Mouse (Mus musculus) midbrain, embryonic 10.5 days (tissue): ENCODE measurements at regions not wholly inside any gene's neighbourhood (a gene's known extent, or its start where the extent isn't known, plus 50 kb on each side); places are given as distances from the start of the nearest gene placed in this dataset.

Experiments
- DNase-seq: peaks from one replicate; pipeline ENCODE4 v3.0.0-alpha.2; 2017; ENCODE audit warnings: low spot score
- H3K27ac ChIP-seq: fragments of 300-500 bp; sonication (generic); replicated peaks from 2 replicates; pipeline ENCODE4 v1.5.1; 2016; ENCODE audit warnings: mild to moderate bottlenecking
- H3K27me3 ChIP-seq: fragments of 300-500 bp; sonication (generic); 2 replicates; pipeline ENCODE4 v1.6.1; 2016; ENCODE audit warnings: low read depth, mild to moderate bottlenecking; ENCODE audit not compliant: poor library complexity, severe bottlenecking
- H3K36me3 ChIP-seq: fragments of 300-500 bp; sonication (generic); 2 replicates; pipeline ENCODE4 v1.6.1; 2016; ENCODE audit warnings: mild to moderate bottlenecking, moderate library complexity
- H3K4me1 ChIP-seq: fragments of 300-500 bp; sonication (generic); 2 replicates; pipeline ENCODE4 v1.6.1; 2016
- H3K4me3 ChIP-seq: fragments of 300-500 bp; sonication (generic); 2 replicates; pipeline ENCODE4 v1.5.1; 2016; ENCODE audit warnings: mild to moderate bottlenecking, moderate library complexity
- H3K9me3 ChIP-seq: fragments of 300-500 bp; sonication (generic); replicated peaks from 2 replicates; pipeline ENCODE4 v1.6.1; 2016; ENCODE audit warnings: mild to moderate bottlenecking
- WGBS: fragments of 180-500 bp; shearing (Covaris S2); methylation state at CpG from one replicate; pipeline ENCODE4 v1.1.7; 2016; 5-methylcytosine and 5-hydroxymethylcytosine counted together

- H3K4me1 ChIP-seq = no peaks in the 10 kb centered on the region
- no peaks in the 10 kb centered on the region for H3K36me3 ChIP-seq
- 92% methylated on average over 6 of the region's 6 CpGs for WGBS
- H3K27me3 ChIP-seq = no peaks in the 10 kb centered on the region
- DNase-seq = no peak
- H3K4me3 ChIP-seq = no peak overlapping the region
- no peaks in the 10 kb centered on the region for H3K9me3 ChIP-seq
- no peak overlapping the region for H3K27ac ChIP-seq
Observed at GRCm38 (mm10) chr8:103894589-103894988, 206.8 kb upstream of the Cdh5 start.

- 88% methylated on average over 6 of the region's 6 CpGs for WGBS
- no peak for DNase-seq
- Histone ChIP-seq H3K27me3 (no peaks in the 10 kb centered on the region), H3K4me3 (no peak overlapping the region), H3K27ac (no peak overlapping the region), H3K9me3 (no peaks in the 10 kb centered on the region), H3K36me3 (no peaks in the 10 kb centered on the region), H3K4me1 (no peaks in the 10 kb centered on the region)
Observed at GRCm38 (mm10) chr8:103895132-103895531, 206.3 kb upstream of the Cdh5 start.

GRCm38 (mm10) chr8:103897463-103897862, 204.0 kb upstream of the Cdh5 start:
- 89% methylated on average over 7 of the region's 7 CpGs for WGBS
- H3K36me3 ChIP-seq = no peaks in the 10 kb centered on the region
- no peak for DNase-seq
- no peak overlapping the region for H3K4me3 ChIP-seq
- H3K4me1 ChIP-seq = no peaks in the 10 kb centered on the region
- no peaks in the 10 kb centered on the region for H3K9me3 ChIP-seq
- H3K27me3 ChIP-seq = no peaks in the 10 kb centered on the region
- no peak overlapping the region for H3K27ac ChIP-seq

GRCm38 (mm10) chr8:103902516-103902915, 198.9 kb upstream of the Cdh5 start:
- DNase-seq = no peak

GRCm38 (mm10) chr8:103903635-103904034, 197.8 kb upstream of the Cdh5 start:
- 86% methylated on average over 5 of the region's 5 CpGs for WGBS
- H3K27me3 ChIP-seq = no peaks in the 10 kb centered on the region

More at GRCm38 (mm10) chr8:103902516-103902915, 198.9 kb upstream of the Cdh5 start:
- no peaks in the 10 kb centered on the region for H3K27me3 ChIP-seq
- no peaks in the 10 kb centered on the region for H3K4me1 ChIP-seq
- H3K9me3 ChIP-seq = no peaks in the 10 kb centered on the region
- H3K27ac ChIP-seq = no peak overlapping the region
- 74% methylated on average over 1 of the region's 1 CpGs for WGBS
- H3K36me3 ChIP-seq = no peaks in the 10 kb centered on the region
- H3K4me3 ChIP-seq = no peak overlapping the region

GRCm38 (mm10) chr8:103907662-103908061, 193.8 kb upstream of the Cdh5 start:
- no peaks in the 10 kb centered on the region for H3K9me3 ChIP-seq
- DNase-seq = no peak
- WGBS = 87% methylated on average over 4 of the region's 4 CpGs

More at GRCm38 (mm10) chr8:103903635-103904034, 197.8 kb upstream of the Cdh5 start:
- Histone ChIP-seq H3K4me3 (no peak overlapping the region), H3K27ac (no peak overlapping the region), H3K9me3 (no peaks in the 10 kb centered on the region), H3K36me3 (no peaks in the 10 kb centered on the region), H3K4me1 (no peaks in the 10 kb centered on the region)
- no peak for DNase-seq

GRCm38 (mm10) chr8:103911287-103912015, 190.0 kb upstream of the Cdh5 start:
- no peak for DNase-seq
- Histone ChIP-seq H3K27me3 (no peaks in the 10 kb centered on the region), H3K36me3 (no peaks in the 10 kb centered on the region), H3K4me3 (no peak overlapping the region), H3K27ac (no peak overlapping the region), H3K4me1 (no peaks in the 10 kb centered on the region), H3K9me3 (no peaks in the 10 kb centered on the region)
- 64% methylated on average over 2 of the region's 2 CpGs for WGBS

More at GRCm38 (mm10) chr8:103907662-103908061, 193.8 kb upstream of the Cdh5 start:
- Histone ChIP-seq H3K27me3 (no peaks in the 10 kb centered on the region), H3K36me3 (no peaks in the 10 kb centered on the region), H3K4me3 (no peak overlapping the region), H3K27ac (no peak overlapping the region), H3K4me1 (no peaks in the 10 kb centered on the region)

- H3K4me1 ChIP-seq = no peaks in the 10 kb centered on the region
- no peaks in the 10 kb centered on the region for H3K36me3 ChIP-seq
- H3K27me3 ChIP-seq = no peaks in the 10 kb centered on the region
- 0 out of 2 replicates have a peak overlapping the region, but pooled peaks have one; percentile 18 for H3K27ac ChIP-seq
- no peak overlapping the region for H3K4me3 ChIP-seq
- no peaks in the 10 kb centered on the region for H3K9me3 ChIP-seq
- no peak for DNase-seq
- WGBS = 87% methylated on average over 9 of the region's 9 CpGs
Observed at GRCm38 (mm10) chr8:103912983-103913926, 188.2 kb upstream of the Cdh5 start.

GRCm38 (mm10) chr8:103913927-103914640, 187.3 kb upstream of the Cdh5 start:
- Histone ChIP-seq H3K4me1 (no peaks in the 10 kb centered on the region), H3K4me3 (no peak overlapping the region), H3K9me3 (no peaks in the 10 kb centered on the region), H3K27me3 (no peaks in the 10 kb centered on the region), H3K36me3 (no peaks in the 10 kb centered on the region), H3K27ac (no peak overlapping the region)
- DNase-seq = peak; percentile 25
- WGBS = 50% methylated on average over 6 of the region's 6 CpGs

- Histone ChIP-seq H3K36me3 (no peaks in the 10 kb centered on the region), H3K9me3 (no peaks in the 10 kb centered on the region), H3K27ac (no peak overlapping the region), H3K27me3 (no peaks in the 10 kb centered on the region), H3K4me1 (no peaks in the 10 kb centered on the region), H3K4me3 (no peak overlapping the region)
- WGBS = 89% methylated on average over 3 of the region's 3 CpGs
- DNase-seq = no peak
Observed at GRCm38 (mm10) chr8:103919324-103919723, 182.1 kb upstream of the Cdh5 start.

- 83% methylated on average over 4 of the region's 4 CpGs for WGBS
- Histone ChIP-seq H3K36me3 (no peaks in the 10 kb centered on the region), H3K27ac (no peak overlapping the region), H3K27me3 (no peaks in the 10 kb centered on the region), H3K4me3 (no peak overlapping the region), H3K9me3 (no peaks in the 10 kb centered on the region), H3K4me1 (no peaks in the 10 kb centered on the region)
- DNase-seq = no peak
Observed at GRCm38 (mm10) chr8:103921621-103922020, 179.8 kb upstream of the Cdh5 start.

- H3K27ac ChIP-seq = no peak overlapping the region
- no peak for DNase-seq
- WGBS = 87% methylated on average over 2 of the region's 2 CpGs
- H3K4me3 ChIP-seq = no peak overlapping the region
- H3K27me3 ChIP-seq = no peaks in the 10 kb centered on the region
- no peaks in the 10 kb centered on the region for H3K9me3 ChIP-seq
- H3K4me1 ChIP-seq = no peaks in the 10 kb centered on the region
- H3K36me3 ChIP-seq = no peaks in the 10 kb centered on the region
Observed at GRCm38 (mm10) chr8:103922746-103923145, 178.7 kb upstream of the Cdh5 start.
